7 mouse cellular contexts compared by ENCODE assay signal in genomic region chr9:78552984-78553383, GRCm38 (mm10). TPM values are rescaled to one million over a fixed set of nuclear protein-coding genes. Genes with fewer than 3 reads are reported as not detected.
DNase-seq lines count a peak whose midpoint lies in the region; ATAC-seq and TF ChIP-seq lines count a peak whose summit lies in the region.

No protein-coding gene starts in this region.

- H3K9ac ChIP-seq in forebrain, embryonic 11.5 days (ENCODE audit: low read length) = no peak overlapping the region
- H3K9ac ChIP-seq in hindbrain, embryonic 14.5 days = no peak overlapping the region
- no peak overlapping the region for H3K9ac ChIP-seq in midbrain, embryonic 13.5 days (replicated peaks)

- no peaks in the 10 kb centered on the region for H3K9me3 ChIP-seq in forebrain, embryonic 11.5 days (ENCODE audit: control insufficient read depth, low read length)
- H3K9me3 ChIP-seq in hindbrain, embryonic 14.5 days (ENCODE audit: control insufficient read depth, low read length) = no peaks in the 10 kb centered on the region
- H3K9me3 ChIP-seq in midbrain, embryonic 13.5 days = no peaks in the 10 kb centered on the region

- no peaks in the 10 kb centered on the region for H3K36me3 ChIP-seq in forebrain, embryonic 11.5 days (ENCODE audit: control insufficient read depth, insufficient read depth, low read length)
- H3K36me3 ChIP-seq in hindbrain, embryonic 14.5 days (replicated peaks; ENCODE audit: control insufficient read depth, insufficient read depth) = peaks cover 26% of the 10 kb centered on the region
- peaks cover 35% of the 10 kb centered on the region for H3K36me3 ChIP-seq in midbrain, embryonic 13.5 days
- H3K36me3 ChIP-seq in small intestine, adult 2 months (ENCODE audit: control insufficient read depth, insufficient read depth, low read length) = peaks cover 10% of the 10 kb centered on the region; the same call in 1 of the 2 replicates

- H3K4me3 ChIP-seq in bone marrow macrophage, adult 2 months (ENCODE audit: insufficient read depth, low read length) = no peak overlapping the region
- no peak overlapping the region for H3K4me3 ChIP-seq in forebrain, embryonic 11.5 days (ENCODE audit: low read depth, low read length)
- no peak overlapping the region for H3K4me3 ChIP-seq in hindbrain, embryonic 14.5 days (replicated peaks; ENCODE audit: low read length)
- H3K4me3 ChIP-seq in midbrain, embryonic 13.5 days (replicated peaks) = no peak overlapping the region
- H3K4me3 ChIP-seq in small intestine, adult 2 months (ENCODE audit: low read depth, low read length) = no peak overlapping the region

- DNase-seq in MEL-GATA-1-ER (ENCODE audit: extremely low read depth, low read depth) = peak; percentile 43
- DNase-seq in forebrain, embryonic 11.5 days (ENCODE audit: low spot score) = peak; percentile 83
- DNase-seq in hindbrain, embryonic 14.5 days (ENCODE audit: low spot score) = peak; percentile 92
- DNase-seq in left cerebral cortex, adult 18-20 months (ENCODE audit: low spot score in 2 of 2) = peak; percentile 85 to 91

- no peak for TF ChIP-seq POLR2A in bone marrow macrophage, adult 2 months (IDR thresholded peaks at IDR 0.05; ENCODE audit: borderline replicate concordance, low read depth, low read length)
- TF ChIP-seq POLR2A in small intestine, adult 2 months (IDR thresholded peaks at IDR 0.05; ENCODE audit: low read depth, low read length) = no peak

- no peaks in the 10 kb centered on the region for H3K27me3 ChIP-seq in forebrain, embryonic 11.5 days (ENCODE audit: control insufficient read depth, insufficient read depth, low read length)
- no peaks in the 10 kb centered on the region for H3K27me3 ChIP-seq in hindbrain, embryonic 14.5 days (ENCODE audit: control insufficient read depth, insufficient read depth, low read length)
- no peaks in the 10 kb centered on the region for H3K27me3 ChIP-seq in midbrain, embryonic 13.5 days
- H3K27me3 ChIP-seq in small intestine, adult 2 months (ENCODE audit: control insufficient read depth, insufficient read depth, low read length) = no peaks in the 10 kb centered on the region

- 43% methylated on average over 12 of the region's 12 CpGs for WGBS in forebrain, embryonic 11.5 days
- 48% methylated on average over 12 of the region's 12 CpGs for WGBS in hindbrain, embryonic 14.5 days
- 50% methylated on average over 12 of the region's 12 CpGs for WGBS in midbrain, embryonic 13.5 days
- WGBS in small intestine, adult 2 months = 33% methylated on average over 12 of the region's 12 CpGs

- no peak for ATAC-seq in forebrain, embryonic 11.5 days (replicated peaks; ENCODE audit: low FRiP score)
- ATAC-seq in hindbrain, embryonic 14.5 days (ENCODE audit: low FRiP score) = no peak
- ATAC-seq in midbrain, embryonic 13.5 days = 0 out of 2 replicates have a peak, but pooled peaks have one; percentile 37

- no peak overlapping the region for H3K4me2 ChIP-seq in forebrain, embryonic 11.5 days (ENCODE audit: low read depth, low read length, severe bottlenecking)
- no peak overlapping the region for H3K4me2 ChIP-seq in hindbrain, embryonic 14.5 days (replicated peaks)
- no peak overlapping the region for H3K4me2 ChIP-seq in midbrain, embryonic 13.5 days (replicated peaks)

- TF ChIP-seq CTCF in bone marrow macrophage, adult 2 months (IDR thresholded peaks at IDR 0.05; ENCODE audit: low read depth, low read length) = 0 out of 2 replicates have a peak, but pooled peaks have one; percentile 28
- peak; percentile 37; the same call in 1 of the 2 replicates for TF ChIP-seq CTCF in small intestine, adult 2 months (IDR thresholded peaks at IDR 0.05; ENCODE audit: extremely low read depth, insufficient read length, insufficient replicate concordance, low read depth, low read length)

- no peak overlapping the region for H3K27ac ChIP-seq in bone marrow macrophage, adult 2 months (ENCODE audit: insufficient read depth, low read depth, low read length)
- no peak overlapping the region for H3K27ac ChIP-seq in forebrain, embryonic 11.5 days (ENCODE audit: low read depth, low read length)
- no peak overlapping the region for H3K27ac ChIP-seq in hindbrain, embryonic 14.5 days
- H3K27ac ChIP-seq in midbrain, embryonic 13.5 days = no peak overlapping the region
- H3K27ac ChIP-seq in small intestine, adult 2 months (ENCODE audit: insufficient read depth, low read depth, low read length) = no peak overlapping the region

- H3K4me1 ChIP-seq in bone marrow macrophage, adult 2 months (ENCODE audit: control insufficient read depth, insufficient read depth, low read length) = peaks cover 5% of the 10 kb centered on the region
- H3K4me1 ChIP-seq in forebrain, embryonic 11.5 days (replicated peaks; ENCODE audit: control insufficient read depth, insufficient read depth, low read length) = no peaks in the 10 kb centered on the region
- no peaks in the 10 kb centered on the region for H3K4me1 ChIP-seq in hindbrain, embryonic 14.5 days (replicated peaks; ENCODE audit: control insufficient read depth, insufficient read depth, low read length)
- H3K4me1 ChIP-seq in midbrain, embryonic 13.5 days (replicated peaks) = no peaks in the 10 kb centered on the region
- H3K4me1 ChIP-seq in small intestine, adult 2 months (ENCODE audit: control insufficient read depth, insufficient read depth, insufficient read length, low read length) = no peaks in the 10 kb centered on the region; the same call in 1 of the 2 replicates

RNA-seq across cellular contexts. Expression of gene Slc17a5, which starts 34.9 kb away (rescaled TPM):
- polyA plus RNA-seq in bone marrow macrophage, adult 2 months (2012; ENCODE audit: insufficient read depth, insufficient read length, missing spikeins) = 44.2 and 46.5 TPM in 2 replicates
- polyA plus RNA-seq in forebrain, embryonic 11.5 days (2014; fragmentation: Nextera tagmentation; extraction: Ambion mirVana) = 10.1 and 12.7 TPM in 2 replicates
- 15.5 and 16.7 TPM in 2 replicates for polyA plus RNA-seq in hindbrain, embryonic 14.5 days (2014; fragmentation: Nextera tagmentation; extraction: Ambion mirVana)
- 10 to 100 TPM; 17.8 to 19.8 TPM for total RNA-seq in left cerebral cortex, adult 18-20 months (2021)
- 16.3 and 17.2 TPM in 2 replicates for polyA plus RNA-seq in midbrain, embryonic 13.5 days (2015; fragmentation: Nextera tagmentation; extraction: Ambion mirVana)
- 2.8 and 14.5 TPM in 2 replicates for polyA plus RNA-seq in small intestine, adult 2 months (2012; rRNA removed)
